Mouse (Mus musculus): ENCODE data around the gene Ccser1. TPM values are rescaled to one million over a fixed set of nuclear protein-coding genes. Genes with fewer than 3 reads are reported as not detected.
A peak's percentile ranks its signal among the peaks of the same experiment; 100 is the strongest.

Gene Ccser1
- polyA plus RNA-seq, 1 experiment: 9.3 TPM

GRCm38 (mm10) chr6:61292927-61293326 is 112.8 kb downstream of the Ccser1 start:
- no peak for DNase-seq (ENCODE audit: extremely low spot score in 1 of 2, low spot score in 1 of 2)

- DNase-seq (ENCODE audit: extremely low spot score in 1 of 2, low spot score in 1 of 2): no peak
These were observed 115.4 kb downstream of the Ccser1 start for GRCm38 (mm10) chr6:61295535-61295934.

GRCm38 (mm10) chr6:61296188-61297037 is 116.3 kb downstream of the Ccser1 start:
- DNase-seq (ENCODE audit: extremely low spot score in 1 of 2, low spot score in 1 of 2): peak in 1 of 2 experiments; percentile 23

- DNase-seq (ENCODE audit: extremely low spot score in 1 of 2, low spot score in 1 of 2): no peak
These were observed 120.3 kb downstream of the Ccser1 start for GRCm38 (mm10) chr6:61300441-61300840.

GRCm38 (mm10) chr6:61300975-61301374 is 120.9 kb downstream of the Ccser1 start:
- no peak for DNase-seq (ENCODE audit: extremely low spot score in 1 of 2, low spot score in 1 of 2)

- DNase-seq (ENCODE audit: extremely low spot score in 1 of 2, low spot score in 1 of 2): peak in 1 of 2 experiments; percentile 29
These were observed 121.5 kb downstream of the Ccser1 start for GRCm38 (mm10) chr6:61301631-61302030.

- DNase-seq (ENCODE audit: extremely low spot score in 1 of 2, low spot score in 1 of 2): no peak
These were observed 131.4 kb downstream of the Ccser1 start for GRCm38 (mm10) chr6:61311324-61312091.

- DNase-seq (ENCODE audit: extremely low spot score in 1 of 2, low spot score in 1 of 2): peak; percentile 28 to 82
These were observed 135.9 kb downstream of the Ccser1 start for GRCm38 (mm10) chr6:61315884-61316601.

GRCm38 (mm10) chr6:61320842-61321241 is 140.7 kb downstream of the Ccser1 start:
- DNase-seq (ENCODE audit: extremely low spot score in 1 of 2, low spot score in 1 of 2): no peak

GRCm38 (mm10) chr6:61322328-61322727 is 142.2 kb downstream of the Ccser1 start:
- DNase-seq (ENCODE audit: extremely low spot score in 1 of 2, low spot score in 1 of 2): no peak

- no peak for DNase-seq (ENCODE audit: extremely low spot score in 1 of 2, low spot score in 1 of 2)
These were observed 146.0 kb downstream of the Ccser1 start for GRCm38 (mm10) chr6:61326131-61326530.

GRCm38 (mm10) chr6:61328981-61329380 is 148.9 kb downstream of the Ccser1 start:
- no peak for DNase-seq (ENCODE audit: extremely low spot score in 1 of 2, low spot score in 1 of 2)

GRCm38 (mm10) chr6:61329593-61330540 is 149.7 kb downstream of the Ccser1 start:
- peak in 1 of 2 experiments; percentile 13 for DNase-seq (ENCODE audit: extremely low spot score in 1 of 2, low spot score in 1 of 2)

- no peak for DNase-seq (ENCODE audit: extremely low spot score in 1 of 2, low spot score in 1 of 2)
These were observed 154.3 kb downstream of the Ccser1 start for GRCm38 (mm10) chr6:61334466-61334865.

GRCm38 (mm10) chr6:61347045-61347838 is 167.1 kb downstream of the Ccser1 start:
- DNase-seq (ENCODE audit: extremely low spot score in 1 of 2, low spot score in 1 of 2): peak in 1 of 2 experiments; percentile 75

- DNase-seq (ENCODE audit: extremely low spot score in 1 of 2, low spot score in 1 of 2): no peak
These were observed 183.6 kb downstream of the Ccser1 start for GRCm38 (mm10) chr6:61363722-61364121.

- DNase-seq (ENCODE audit: extremely low spot score in 1 of 2, low spot score in 1 of 2): peak; percentile 5 to 40
These were observed 202.4 kb downstream of the Ccser1 start for GRCm38 (mm10) chr6:61382526-61382925.

GRCm38 (mm10) chr6:61382991-61383390 is 202.9 kb downstream of the Ccser1 start:
- DNase-seq (ENCODE audit: extremely low spot score in 1 of 2, low spot score in 1 of 2): no peak

- DNase-seq (ENCODE audit: extremely low spot score in 1 of 2, low spot score in 1 of 2): no peak
These were observed 206.9 kb downstream of the Ccser1 start for GRCm38 (mm10) chr6:61387046-61387445.
